Mouse (Mus musculus) ES-Bruce4 (cell line): ENCODE results near the gene Nsd1.

Experiments
- CTCF ChIP-seq: IDR thresholded peaks from one replicate; pipeline ENCODE4 v1.8.1; 2011; ENCODE audit warnings: low read depth, low read length
- EP300 ChIP-seq: IDR thresholded peaks from 2 replicates; pipeline ENCODE4 v1.6.1; 2011; ENCODE audit warnings: low read depth, low read length; ENCODE audit not compliant: insufficient read depth

DNA sequence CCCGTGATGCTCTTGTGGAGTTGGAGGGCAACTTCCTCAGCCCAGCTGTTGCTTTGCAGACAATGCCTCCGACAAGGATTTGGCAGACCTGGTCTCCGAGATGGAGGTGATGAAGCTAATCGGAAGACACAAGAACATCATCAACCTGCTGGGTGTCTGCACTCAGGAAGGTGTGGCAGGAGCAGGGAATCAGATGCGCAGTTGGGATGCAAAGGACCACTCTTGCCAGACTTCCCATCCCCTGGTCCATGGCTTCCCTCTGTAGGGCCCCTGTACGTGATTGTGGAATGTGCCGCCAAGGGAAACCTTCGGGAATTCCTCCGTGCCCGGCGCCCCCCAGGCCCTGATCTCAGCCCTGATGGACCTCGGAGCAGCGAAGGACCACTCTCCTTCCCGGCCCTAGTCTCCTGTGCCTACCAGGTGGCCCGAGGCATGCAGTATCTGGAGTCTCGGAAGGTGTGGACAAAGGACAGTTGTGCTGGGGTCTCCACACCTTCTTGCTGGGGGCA is 43.7 kb upstream of the Nsd1 start:
- TF ChIP-seq CTCF (no peak), EP300 (no peak)
